Mouse (Mus musculus) right cerebral cortex, postnatal 25 days (tissue): ENCODE results near the gene Tshz2.

ENCODE experiments used
- DNase-seq: peaks from one replicate; pipeline ENCODE4 v3.0.0; 2022

Tshz2 gene

GRCm38 (mm10) chr2:169702725-169703486 is 70.1 kb downstream of the Tshz2 start:
- no peak for DNase-seq

GRCm38 (mm10) chr2:169721793-169722326 is 89.0 kb downstream of the Tshz2 start:
- no peak for DNase-seq

GRCm38 (mm10) chr2:169722341-169722740 is 89.5 kb downstream of the Tshz2 start:
- no peak for DNase-seq

GRCm38 (mm10) chr2:169723645-169724462 is 91.0 kb downstream of the Tshz2 start:
- DNase-seq: no peak

GRCm38 (mm10) chr2:169728651-169729280 is 96.0 kb downstream of the Tshz2 start:
- DNase-seq: no peak

- DNase-seq: no peak
These were observed 97.8 kb downstream of the Tshz2 start for GRCm38 (mm10) chr2:169730551-169730996.

- no peak for DNase-seq
These were observed 101.2 kb downstream of the Tshz2 start for GRCm38 (mm10) chr2:169734053-169734452.

GRCm38 (mm10) chr2:169735475-169736406 is 102.9 kb downstream of the Tshz2 start:
- no peak for DNase-seq

- no peak for DNase-seq
These were observed 108.2 kb downstream of the Tshz2 start for GRCm38 (mm10) chr2:169740996-169741395.

- no peak for DNase-seq
These were observed 110.0 kb downstream of the Tshz2 start for GRCm38 (mm10) chr2:169742791-169743190.

- no peak for DNase-seq
These were observed 110.5 kb downstream of the Tshz2 start for GRCm38 (mm10) chr2:169743294-169743693.

GRCm38 (mm10) chr2:169743910-169744309 is 111.1 kb downstream of the Tshz2 start:
- no peak for DNase-seq

GRCm38 (mm10) chr2:169747114-169747642 is 114.4 kb downstream of the Tshz2 start:
- DNase-seq: no peak

- DNase-seq: no peak
These were observed 116.6 kb downstream of the Tshz2 start for GRCm38 (mm10) chr2:169749331-169749945.

GRCm38 (mm10) chr2:169750574-169751491 is 118.0 kb downstream of the Tshz2 start:
- no peak for DNase-seq

GRCm38 (mm10) chr2:169752126-169752525 is 119.3 kb downstream of the Tshz2 start:
- no peak for DNase-seq

GRCm38 (mm10) chr2:169753432-169753831 is 120.6 kb downstream of the Tshz2 start:
- DNase-seq: no peak

- no peak for DNase-seq
These were observed 122.3 kb downstream of the Tshz2 start for GRCm38 (mm10) chr2:169755091-169755490.

- DNase-seq: no peak
These were observed 125.3 kb downstream of the Tshz2 start for GRCm38 (mm10) chr2:169758120-169758519.

- no peak for DNase-seq
These were observed 127.3 kb downstream of the Tshz2 start for GRCm38 (mm10) chr2:169760117-169760516.
